Mouse (Mus musculus) cerebellum, adult 2 months (tissue): ENCODE data around the gene Sh3glb2.

Experiments
- CTCF ChIP-seq: fragments of 200-500 bp; IDR thresholded peaks from 2 replicates; pipeline ENCODE4 v1.5.1; 2011; ENCODE audit warnings: low read depth, mild to moderate bottlenecking, control low read depth, low read length, moderate library complexity, borderline replicate concordance; ENCODE audit not compliant: insufficient read depth
- POLR2A ChIP-seq: fragments of 200-500 bp; IDR thresholded peaks from 2 replicates; pipeline ENCODE4 v1.6.1; 2011; ENCODE audit warnings: low read length, control low read depth, borderline replicate concordance; ENCODE audit not compliant: insufficient read depth

DNA sequence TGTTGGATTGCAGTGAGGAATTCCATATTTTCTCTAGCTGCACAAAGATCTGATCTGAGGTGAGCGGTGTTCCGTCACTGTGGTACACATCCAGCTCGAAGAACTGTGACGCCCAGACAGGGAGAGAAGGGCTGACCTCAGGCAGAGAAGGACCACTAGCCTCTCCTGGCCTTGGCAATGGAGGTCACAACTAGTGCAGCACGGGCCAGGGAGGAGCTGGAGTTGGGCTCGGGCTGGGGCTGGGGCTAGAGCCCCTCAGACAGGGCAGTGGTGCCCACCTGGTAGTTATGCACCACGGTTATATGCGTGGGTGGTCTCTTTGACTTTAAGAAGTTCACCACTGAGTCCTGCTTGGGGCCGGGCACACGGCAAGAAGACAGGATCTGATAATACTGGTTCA, 48.6 kb upstream of the Sh3glb2 start:
- TF ChIP-seq POLR2A (no peak), CTCF (no peak)
